Mouse (Mus musculus): ENCODE measurements around the gene Zmiz1. TPM values are rescaled to one million over a fixed set of nuclear protein-coding genes. Genes with fewer than 3 reads are reported as not detected.

Zmiz1 gene
- total RNA-seq, 1 experiment from 2014 or later, result 9.8 TPM

DNA sequence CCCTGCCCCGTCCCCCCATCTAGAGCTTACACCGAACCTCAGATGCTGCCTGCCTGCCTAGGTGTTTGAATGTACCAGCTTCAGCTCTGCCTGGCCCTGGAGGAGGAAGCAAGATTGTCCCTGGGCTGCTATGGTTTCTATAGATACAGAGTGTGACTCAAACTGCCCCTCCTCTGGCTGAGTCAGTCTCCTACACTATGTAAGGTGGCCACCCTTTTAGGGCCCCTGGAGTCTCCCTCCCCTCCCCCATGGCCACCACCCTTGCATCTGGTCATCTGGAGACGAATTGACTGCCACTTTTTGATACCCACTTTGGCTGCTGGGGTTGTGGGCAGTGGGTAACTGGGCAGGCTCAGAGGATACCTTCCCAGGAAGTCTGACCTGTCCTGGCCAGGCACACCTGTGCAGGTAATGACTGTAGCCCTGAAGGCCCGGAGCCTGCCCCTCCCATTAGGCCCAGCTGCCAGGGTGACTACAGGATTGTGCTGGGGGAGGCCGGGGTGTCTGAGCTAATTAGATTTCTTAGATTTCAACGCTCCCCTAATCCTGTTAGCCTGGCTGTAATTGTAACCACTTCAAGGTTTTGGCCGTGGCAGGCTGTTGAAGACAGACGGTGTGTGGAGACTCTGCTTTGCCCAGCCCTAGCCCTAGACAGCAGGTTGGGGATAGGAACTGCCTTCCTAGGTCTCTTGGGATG is 5.8 kb downstream of the Zmiz1 start:
- no peak for ATAC-seq (replicated peaks in 1 of 2; ENCODE audit: insufficient read depth in 1 of 2, low FRiP score in 2 of 2, low TSS enrichment in 1 of 2, low read depth in 1 of 2, poor library complexity in 2 of 2, severe bottlenecking in 2 of 2)

DNA sequence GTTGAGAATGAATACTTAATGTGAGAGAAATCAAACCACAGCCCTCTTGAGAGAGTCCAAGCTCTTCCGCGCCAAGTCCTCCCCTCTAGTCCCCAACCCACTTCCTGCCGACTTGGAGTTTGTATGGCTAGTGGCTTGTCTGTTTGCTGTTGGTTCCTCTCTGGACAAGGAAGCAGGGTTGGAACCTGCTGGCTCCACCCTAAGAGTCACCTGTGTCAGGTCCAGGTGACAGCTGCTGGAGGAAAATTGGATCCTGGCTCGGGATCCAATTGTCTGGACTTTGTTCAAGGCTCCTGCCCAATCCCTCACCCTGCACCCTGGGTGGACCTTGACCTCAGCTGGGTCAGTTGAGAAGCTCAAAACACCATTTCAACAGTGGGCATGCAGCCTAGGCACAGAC is 7.4 kb downstream of the Zmiz1 start:
- peak; percentile 22 to 46; a peak in 3 of 4 replicates for ATAC-seq (replicated peaks in 1 of 2; ENCODE audit: insufficient read depth in 1 of 2, low FRiP score in 2 of 2, low TSS enrichment in 1 of 2, low read depth in 1 of 2, poor library complexity in 2 of 2, severe bottlenecking in 2 of 2)

DNA sequence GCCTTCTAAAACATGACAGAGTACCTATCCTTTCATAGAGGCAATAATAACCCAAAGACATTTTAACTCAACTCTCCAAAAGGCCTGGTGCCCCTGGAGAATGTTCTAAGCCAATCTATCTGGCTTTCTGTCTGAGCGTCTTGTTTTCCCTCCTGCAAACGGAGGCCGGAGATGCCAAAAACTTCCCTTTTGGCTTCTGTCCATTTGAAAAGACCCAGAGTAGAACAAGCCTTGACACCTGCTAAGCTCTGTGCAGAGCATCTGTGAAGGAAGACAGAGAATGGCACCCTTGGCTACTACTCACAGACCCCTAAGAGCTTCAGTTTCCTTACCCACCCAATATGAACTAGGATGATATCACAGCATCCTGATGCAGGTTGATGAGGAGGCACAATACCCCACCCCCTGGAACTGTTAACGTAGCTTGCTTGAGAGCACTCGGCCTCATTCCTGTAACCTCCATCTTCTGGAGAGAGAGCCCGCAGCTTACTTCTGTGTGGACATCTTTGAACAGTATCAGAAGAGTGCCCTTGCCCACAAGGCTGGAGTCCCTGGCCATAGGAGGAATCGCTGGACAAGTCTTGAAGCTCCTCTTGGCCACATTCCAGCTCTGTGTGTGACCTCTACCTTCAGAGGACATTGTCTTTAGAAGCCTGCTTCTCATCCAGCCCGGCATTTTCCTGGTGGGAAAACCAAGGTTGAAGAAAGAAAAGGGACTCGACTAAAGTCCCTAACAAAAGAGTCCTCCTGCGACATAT is 9.1 kb downstream of the Zmiz1 start:
- ATAC-seq (replicated peaks in 1 of 2; ENCODE audit: insufficient read depth in 1 of 2, low FRiP score in 2 of 2, low TSS enrichment in 1 of 2, low read depth in 1 of 2, poor library complexity in 2 of 2, severe bottlenecking in 2 of 2), result no peak

DNA sequence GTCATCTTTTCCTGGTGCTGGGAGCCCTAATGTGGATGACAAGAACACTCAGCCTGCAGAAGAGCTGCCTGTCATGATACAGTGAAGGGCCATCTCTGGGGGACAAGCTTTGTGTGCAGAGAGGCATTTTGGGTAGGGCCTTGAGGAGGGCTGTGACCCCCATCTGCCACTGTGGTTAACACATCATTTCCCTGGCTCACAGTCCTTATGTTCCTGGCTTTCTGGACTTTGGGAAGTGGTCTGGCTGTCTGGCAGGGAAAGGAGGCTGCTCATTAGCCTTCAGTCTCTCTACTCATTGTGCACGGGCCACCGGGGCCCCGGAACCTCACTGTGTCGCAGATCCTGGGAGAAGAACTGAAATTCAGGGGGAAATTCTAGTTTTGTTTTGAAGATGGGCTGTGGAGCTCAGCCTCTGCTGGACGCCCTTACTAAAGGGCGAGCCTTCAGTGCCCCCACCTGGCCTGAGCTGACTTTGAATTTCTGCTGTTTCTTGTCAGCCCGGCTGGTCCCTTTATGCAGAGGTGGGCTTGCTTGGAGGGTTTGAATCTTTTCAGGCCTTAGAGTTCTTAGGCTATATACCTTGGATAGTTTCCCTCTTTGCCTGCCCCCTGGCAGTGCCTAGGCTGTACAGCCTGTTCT is 10.0 kb downstream of the Zmiz1 start:
- no peak for ATAC-seq (replicated peaks in 1 of 2; ENCODE audit: insufficient read depth in 1 of 2, low FRiP score in 2 of 2, low TSS enrichment in 1 of 2, low read depth in 1 of 2, poor library complexity in 2 of 2, severe bottlenecking in 2 of 2)

DNA sequence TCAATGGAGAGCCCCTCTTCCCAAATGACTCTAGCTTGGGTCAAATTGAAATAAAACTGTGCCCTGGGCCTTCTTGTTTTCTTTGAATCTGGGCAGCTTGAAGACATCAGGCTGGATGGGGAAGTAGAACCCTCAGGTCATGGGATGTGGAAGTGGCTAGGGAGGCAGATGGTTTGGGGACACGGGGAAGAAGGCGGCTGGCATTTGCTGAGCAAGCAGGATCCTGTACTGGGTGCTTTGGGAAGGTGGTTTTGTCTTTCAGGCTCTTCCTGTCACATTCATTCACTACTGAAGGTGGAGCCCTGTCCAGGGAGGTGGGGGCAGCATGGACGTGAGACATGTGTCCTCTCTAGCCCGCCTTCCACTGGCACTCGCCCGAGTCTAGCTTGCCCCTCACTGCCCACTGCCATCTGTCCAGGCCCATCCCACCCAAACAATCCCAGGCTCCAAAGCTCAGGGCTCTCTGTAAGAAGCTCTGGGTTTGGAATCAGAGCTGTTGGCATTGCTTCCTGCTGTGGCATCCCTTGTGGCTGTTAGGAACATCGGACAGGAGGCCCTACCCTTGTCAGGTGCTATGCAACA is 11.3 kb downstream of the Zmiz1 start:
- no peak for ATAC-seq (replicated peaks in 1 of 2; ENCODE audit: insufficient read depth in 1 of 2, low FRiP score in 2 of 2, low TSS enrichment in 1 of 2, low read depth in 1 of 2, poor library complexity in 2 of 2, severe bottlenecking in 2 of 2)

DNA sequence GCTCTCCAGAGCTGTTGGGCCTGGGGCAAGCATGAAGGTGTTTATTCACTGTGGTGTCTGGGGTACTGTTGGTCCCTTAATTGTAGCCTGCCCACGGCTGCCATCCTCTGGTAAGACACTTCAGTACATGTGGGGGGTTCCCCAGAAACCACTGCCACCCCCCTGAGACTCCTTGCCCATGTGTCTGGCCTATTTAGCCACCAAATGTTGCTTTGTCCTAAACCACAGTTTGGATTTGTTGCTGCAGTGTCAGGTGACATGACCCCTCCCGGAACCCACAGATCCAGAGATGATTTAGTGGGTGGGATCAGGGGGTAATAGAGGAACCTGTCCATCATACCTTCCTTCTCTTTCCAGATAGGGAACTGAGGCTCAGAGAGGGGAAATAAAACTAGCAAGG is 12.1 kb downstream of the Zmiz1 start:
- peak; percentile 57 to 60 for ATAC-seq (replicated peaks in 1 of 2; ENCODE audit: insufficient read depth in 1 of 2, low FRiP score in 2 of 2, low TSS enrichment in 1 of 2, low read depth in 1 of 2, poor library complexity in 2 of 2, severe bottlenecking in 2 of 2)

DNA sequence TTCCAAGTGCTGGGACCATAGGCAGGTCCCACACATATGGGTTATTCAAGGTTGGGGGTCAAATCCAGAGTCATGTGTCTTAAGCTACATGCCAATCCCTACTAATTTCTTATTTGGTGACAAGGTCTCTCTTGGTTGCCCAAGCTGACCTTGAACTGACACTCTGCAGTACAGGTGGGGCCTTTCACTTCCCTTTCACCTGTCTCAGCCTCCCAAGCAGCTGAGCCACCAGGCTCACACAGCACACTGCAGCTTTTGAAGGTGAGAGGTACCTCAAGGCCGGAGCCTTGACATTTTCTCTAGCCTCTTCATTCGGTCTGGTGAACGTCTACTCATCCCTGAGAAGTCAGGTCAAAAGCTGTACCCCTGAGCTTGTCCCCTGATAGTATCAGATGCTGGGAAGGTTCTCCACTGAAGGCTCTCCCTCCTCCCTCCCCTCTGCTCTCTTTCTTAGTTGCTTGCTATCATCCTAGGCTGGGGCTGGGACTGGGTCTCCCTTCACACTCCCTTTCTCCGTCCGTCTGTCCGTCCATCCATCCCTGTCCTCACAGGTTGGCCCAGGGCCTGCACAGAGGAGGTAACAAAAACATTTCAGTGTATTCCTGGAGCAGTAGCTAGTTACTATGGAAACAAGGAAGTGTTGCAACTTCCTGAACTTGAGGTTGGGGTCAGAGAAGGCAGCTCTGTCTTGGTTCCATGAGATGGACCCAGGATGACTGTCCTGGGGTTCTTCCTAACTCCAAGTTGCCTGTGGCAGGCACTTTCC is 13.3 kb downstream of the Zmiz1 start:
- ATAC-seq (replicated peaks in 1 of 2; ENCODE audit: insufficient read depth in 1 of 2, low FRiP score in 2 of 2, low TSS enrichment in 1 of 2, low read depth in 1 of 2, poor library complexity in 2 of 2, severe bottlenecking in 2 of 2), result peak; percentile 29 to 36

DNA sequence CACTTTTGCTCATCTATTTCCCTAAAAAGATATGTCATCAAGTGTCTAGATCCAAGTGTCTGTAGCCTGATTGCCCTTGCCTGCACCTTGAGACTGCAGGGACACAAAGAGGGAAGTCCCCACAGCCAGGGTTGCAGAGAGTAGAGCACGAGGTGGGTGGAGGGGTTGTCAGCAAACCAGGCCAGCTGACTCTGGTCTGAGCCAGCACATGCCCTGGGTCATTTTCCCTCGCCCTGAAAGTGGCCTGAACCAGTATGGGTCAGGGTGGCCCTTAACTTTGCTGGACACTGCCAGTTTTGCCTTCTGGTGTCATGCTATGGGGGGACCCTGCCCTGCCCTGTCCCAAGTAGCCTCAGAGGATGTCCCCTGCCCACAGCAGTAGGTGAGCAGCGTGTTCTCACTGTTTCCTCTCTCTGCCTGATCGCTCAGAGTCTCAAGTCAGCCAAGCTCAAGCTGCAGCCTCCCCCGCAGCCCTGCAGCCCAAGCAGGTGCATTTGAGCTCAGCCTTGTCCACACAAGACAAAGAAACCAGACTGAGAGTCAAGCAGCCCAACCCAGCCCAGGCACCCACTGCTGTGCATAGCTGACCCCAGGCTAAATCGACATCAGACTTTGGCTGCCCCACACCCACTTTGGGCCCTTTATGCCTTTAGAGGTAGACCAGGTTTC is 14.1 kb downstream of the Zmiz1 start:
- peak; percentile 54 to 55 for ATAC-seq (replicated peaks in 1 of 2; ENCODE audit: insufficient read depth in 1 of 2, low FRiP score in 2 of 2, low TSS enrichment in 1 of 2, low read depth in 1 of 2, poor library complexity in 2 of 2, severe bottlenecking in 2 of 2)

DNA sequence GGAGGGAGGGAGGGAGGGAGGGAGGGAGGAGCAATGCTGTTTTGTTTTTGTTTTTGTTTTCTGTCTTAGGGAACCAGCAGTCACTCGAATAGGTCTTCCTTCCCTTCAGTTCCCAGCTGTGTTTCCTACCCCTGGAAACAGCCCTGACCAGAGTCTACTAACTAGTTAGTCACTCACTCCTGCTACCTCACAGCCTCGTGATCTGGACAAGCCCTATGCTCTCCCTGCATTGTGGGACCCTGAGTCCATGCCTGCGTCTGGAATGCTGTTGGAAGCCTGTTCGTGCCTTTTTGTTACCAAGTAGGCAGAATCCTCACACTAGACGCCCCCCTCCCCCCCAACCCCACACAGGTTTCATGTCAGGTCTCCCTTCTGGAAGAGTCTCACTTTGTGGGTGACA is 15.0 kb downstream of the Zmiz1 start:
- ATAC-seq (replicated peaks in 1 of 2; ENCODE audit: insufficient read depth in 1 of 2, low FRiP score in 2 of 2, low TSS enrichment in 1 of 2, low read depth in 1 of 2, poor library complexity in 2 of 2, severe bottlenecking in 2 of 2), result no peak

DNA sequence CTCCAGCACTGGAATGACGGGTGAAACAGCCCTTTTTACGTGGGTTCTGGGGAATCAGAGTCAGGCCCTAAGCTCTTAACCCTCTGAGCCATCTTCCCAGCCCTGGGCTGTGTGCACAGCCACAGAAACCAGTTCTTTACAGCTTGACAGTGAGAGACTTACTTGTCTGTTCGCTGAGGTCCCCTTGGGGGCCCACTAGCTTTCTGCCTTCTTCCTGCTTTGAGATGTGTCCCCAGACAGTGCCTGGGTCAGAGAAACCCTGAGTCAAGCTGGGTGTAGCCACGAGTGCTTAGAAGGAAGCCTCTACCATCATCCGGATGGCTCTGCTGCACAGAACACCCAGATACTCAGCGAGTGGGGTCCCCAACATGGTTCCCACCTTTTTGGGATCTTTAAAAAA is 15.7 kb downstream of the Zmiz1 start:
- ATAC-seq (replicated peaks in 1 of 2; ENCODE audit: insufficient read depth in 1 of 2, low FRiP score in 2 of 2, low TSS enrichment in 1 of 2, low read depth in 1 of 2, poor library complexity in 2 of 2, severe bottlenecking in 2 of 2), result no peak

DNA sequence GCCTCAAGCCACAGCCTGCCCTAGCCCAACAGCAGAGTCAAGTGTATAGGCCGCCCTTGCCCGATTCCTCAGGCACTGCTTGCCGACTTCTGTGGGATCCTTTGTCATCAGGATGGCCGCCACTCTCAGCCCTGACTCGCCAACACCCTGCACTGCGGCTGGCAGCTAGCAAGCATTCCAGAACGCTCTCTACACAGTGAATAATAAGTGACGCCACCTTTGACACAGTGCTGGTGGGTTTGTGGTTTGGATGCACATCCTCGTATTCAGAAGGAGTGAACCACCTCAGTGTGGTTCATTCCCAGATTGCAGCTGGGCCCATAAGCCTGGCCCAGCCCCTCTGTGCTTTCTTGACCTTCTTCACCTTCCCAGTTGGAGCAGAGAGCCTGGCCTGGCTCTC is 17.1 kb downstream of the Zmiz1 start:
- ATAC-seq (replicated peaks in 1 of 2; ENCODE audit: insufficient read depth in 1 of 2, low FRiP score in 2 of 2, low TSS enrichment in 1 of 2, low read depth in 1 of 2, poor library complexity in 2 of 2, severe bottlenecking in 2 of 2), result no peak

DNA sequence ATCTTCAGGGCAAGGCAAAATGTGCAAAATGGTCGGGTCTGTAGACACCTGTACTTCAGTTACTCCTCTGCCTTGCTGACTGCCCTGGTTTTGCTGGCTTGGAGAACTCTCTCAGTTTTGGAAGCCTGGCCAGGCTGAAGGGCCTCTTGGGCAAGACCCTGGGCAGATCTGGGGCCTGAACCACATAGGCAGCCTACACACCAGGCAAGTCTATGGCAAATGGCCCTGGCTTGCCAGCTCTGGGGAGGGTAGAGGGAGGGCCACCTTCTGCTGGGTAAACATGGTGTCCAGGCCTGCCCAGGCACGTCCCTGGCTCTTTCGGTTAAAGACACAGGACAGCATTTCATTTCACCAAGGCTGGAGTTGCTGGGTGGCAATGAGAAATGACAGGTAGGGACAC is 17.5 kb downstream of the Zmiz1 start:
- no peak for ATAC-seq (replicated peaks in 1 of 2; ENCODE audit: insufficient read depth in 1 of 2, low FRiP score in 2 of 2, low TSS enrichment in 1 of 2, low read depth in 1 of 2, poor library complexity in 2 of 2, severe bottlenecking in 2 of 2)

DNA sequence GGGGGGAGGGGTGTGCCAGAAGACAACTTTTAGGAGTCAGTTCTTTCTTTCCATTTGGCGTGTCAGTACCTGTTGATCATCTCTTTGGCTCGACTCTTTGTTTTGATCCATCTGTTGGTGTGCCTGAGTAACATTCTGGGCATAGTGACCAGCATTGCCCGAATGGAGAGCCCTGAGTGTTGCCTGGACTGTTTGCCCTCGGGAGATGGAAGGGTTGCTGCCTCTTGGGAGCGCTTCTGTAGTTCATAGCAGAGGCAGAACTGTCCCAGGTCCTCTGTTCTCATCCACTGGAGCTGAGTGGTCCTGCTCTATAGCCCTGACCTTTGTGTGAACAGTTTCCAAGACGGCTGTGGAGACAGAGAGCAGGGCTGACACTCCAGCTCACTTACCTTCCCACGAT is 18.3 kb downstream of the Zmiz1 start:
- ATAC-seq (replicated peaks in 1 of 2; ENCODE audit: insufficient read depth in 1 of 2, low FRiP score in 2 of 2, low TSS enrichment in 1 of 2, low read depth in 1 of 2, poor library complexity in 2 of 2, severe bottlenecking in 2 of 2), result no peak

DNA sequence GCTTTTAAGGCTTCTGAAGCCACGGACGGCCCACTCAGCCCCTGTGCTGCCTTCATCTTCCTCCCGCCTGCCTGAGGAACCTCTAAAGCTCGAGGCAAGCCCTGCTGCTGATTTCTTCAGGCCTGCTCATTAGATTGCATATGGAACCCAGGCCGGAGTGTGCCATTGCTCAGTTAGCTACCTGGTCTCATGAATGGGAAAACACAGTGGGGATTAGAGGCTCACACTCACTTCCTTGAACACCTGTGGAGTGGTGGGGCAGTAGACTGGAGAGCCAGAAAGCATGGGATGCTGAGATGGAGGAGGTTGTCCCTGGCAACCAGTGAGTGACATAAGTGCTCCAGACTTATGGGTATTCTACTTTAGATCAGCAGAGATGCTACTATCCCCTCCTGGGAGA is 19.3 kb downstream of the Zmiz1 start:
- no peak for ATAC-seq (replicated peaks in 1 of 2; ENCODE audit: insufficient read depth in 1 of 2, low FRiP score in 2 of 2, low TSS enrichment in 1 of 2, low read depth in 1 of 2, poor library complexity in 2 of 2, severe bottlenecking in 2 of 2)

DNA sequence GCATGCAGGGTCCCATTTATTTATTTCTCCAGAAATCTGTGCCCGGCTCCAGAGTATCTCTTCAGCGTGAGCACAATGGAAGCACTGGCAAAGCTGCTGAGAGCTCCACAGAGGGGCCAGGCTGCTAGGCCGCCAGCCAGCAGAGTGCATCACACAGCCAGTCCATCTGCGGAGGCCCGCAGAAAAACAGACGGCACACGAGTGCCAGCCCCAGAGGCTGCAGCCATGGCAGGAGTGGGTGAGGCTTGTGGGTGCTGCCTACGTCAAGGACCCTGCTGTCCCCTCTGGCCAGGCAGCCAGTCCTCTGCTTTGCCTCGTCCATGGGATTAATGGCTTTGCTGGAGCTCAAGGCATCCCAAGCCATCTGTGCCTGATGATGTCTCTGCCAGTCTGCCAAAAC is 19.8 kb downstream of the Zmiz1 start:
- no peak for ATAC-seq (replicated peaks in 1 of 2; ENCODE audit: insufficient read depth in 1 of 2, low FRiP score in 2 of 2, low TSS enrichment in 1 of 2, low read depth in 1 of 2, poor library complexity in 2 of 2, severe bottlenecking in 2 of 2)

DNA sequence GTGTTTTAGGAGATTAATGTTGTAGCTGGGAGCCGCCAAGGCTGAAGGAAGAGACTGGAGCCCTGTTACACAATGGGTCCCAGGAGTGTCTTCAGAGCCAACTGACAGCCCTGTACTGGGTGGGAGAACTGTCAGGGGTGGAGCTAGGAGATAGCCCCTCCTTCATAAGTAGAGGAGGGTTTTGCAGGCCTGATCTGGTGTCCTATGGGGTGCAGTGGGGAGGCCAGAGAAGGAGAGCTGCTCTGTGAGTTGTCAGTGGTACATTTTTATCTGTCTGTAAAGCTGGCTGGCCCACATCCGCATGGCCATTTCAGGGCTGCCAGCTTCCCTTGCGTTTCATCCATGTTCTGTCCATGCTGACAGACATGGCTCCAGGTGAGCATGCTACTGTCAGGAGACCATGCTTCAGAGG is 20.9 kb downstream of the Zmiz1 start:
- ATAC-seq (replicated peaks in 1 of 2; ENCODE audit: insufficient read depth in 1 of 2, low FRiP score in 2 of 2, low TSS enrichment in 1 of 2, low read depth in 1 of 2, poor library complexity in 2 of 2, severe bottlenecking in 2 of 2), result peak in 1 of 2 experiments; percentile 37; a peak in 2 of 4 replicates

DNA sequence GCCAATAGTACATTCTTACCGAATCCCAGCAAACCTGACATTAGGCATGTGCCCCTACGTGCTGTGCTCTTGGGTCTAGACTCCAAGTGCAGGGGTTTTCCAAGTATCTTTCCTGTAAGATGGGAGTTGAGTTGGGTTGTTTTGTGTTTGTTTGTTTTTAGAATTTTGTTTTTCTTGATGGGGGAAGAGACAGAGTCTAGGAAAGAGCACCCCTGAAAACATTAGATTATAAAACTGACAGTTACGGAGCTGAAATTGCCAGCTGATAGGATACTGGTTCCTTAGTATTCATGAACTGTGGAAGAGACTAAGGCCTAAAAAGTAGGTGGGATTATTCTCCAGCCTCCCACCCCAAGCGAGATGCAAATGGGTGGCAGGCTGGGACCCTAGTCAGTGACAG is 21.5 kb downstream of the Zmiz1 start:
- ATAC-seq (replicated peaks in 1 of 2; ENCODE audit: insufficient read depth in 1 of 2, low FRiP score in 2 of 2, low TSS enrichment in 1 of 2, low read depth in 1 of 2, poor library complexity in 2 of 2, severe bottlenecking in 2 of 2), result no peak
